Mouse (Mus musculus): ENCODE results near the gene Gnb1.
A peak's percentile ranks its signal among the peaks of the same experiment; 100 is the strongest.

Gene Gnb1

GRCm38 (mm10) chr4:155485521-155485920, 5.6 kb upstream of the Gnb1 start:
- no peak for DNase-seq (ENCODE audit: low spot score in 2 of 2)

GRCm38 (mm10) chr4:155487746-155488145, 3.4 kb upstream of the Gnb1 start:
- no peak for DNase-seq (ENCODE audit: low spot score in 2 of 2)

GRCm38 (mm10) chr4:155488232-155489025, 2.7 kb upstream of the Gnb1 start:
- peak in 1 of 2 experiments; percentile 37 for DNase-seq (ENCODE audit: low spot score in 2 of 2)

- no peak for DNase-seq (ENCODE audit: low spot score in 2 of 2)
These were observed 1.8 kb upstream of the Gnb1 start for GRCm38 (mm10) chr4:155489101-155489970.

- DNase-seq (ENCODE audit: low spot score in 2 of 2), result no peak
These were observed 705 bp upstream of the Gnb1 start for GRCm38 (mm10) chr4:155490456-155490855.

- DNase-seq (ENCODE audit: low spot score in 2 of 2), result no peak
These were observed 469 bp downstream of the Gnb1 start for GRCm38 (mm10) chr4:155491529-155492130.

- DNase-seq (ENCODE audit: low spot score in 2 of 2), result peak in 1 of 2 experiments; percentile 54
These were observed 1.0 kb downstream of the Gnb1 start for GRCm38 (mm10) chr4:155492131-155492633.

- no peak for DNase-seq (ENCODE audit: low spot score in 2 of 2)
These were observed 3.7 kb downstream of the Gnb1 start for GRCm38 (mm10) chr4:155494891-155495290.

GRCm38 (mm10) chr4:155497963-155498362, 6.8 kb downstream of the Gnb1 start:
- DNase-seq (ENCODE audit: low spot score in 2 of 2), result no peak

- no peak for DNase-seq (ENCODE audit: low spot score in 2 of 2)
These were observed 10.0 kb downstream of the Gnb1 start for GRCm38 (mm10) chr4:155501126-155501525.

GRCm38 (mm10) chr4:155505067-155505466, 13.9 kb downstream of the Gnb1 start:
- DNase-seq (ENCODE audit: low spot score in 2 of 2), result no peak

- DNase-seq (ENCODE audit: low spot score in 2 of 2), result no peak
These were observed 14.6 kb downstream of the Gnb1 start for GRCm38 (mm10) chr4:155505671-155506295.

GRCm38 (mm10) chr4:155508614-155509013, 17.5 kb downstream of the Gnb1 start:
- no peak for DNase-seq (ENCODE audit: low spot score in 2 of 2)

- DNase-seq (ENCODE audit: low spot score in 2 of 2), result no peak
These were observed 19.8 kb downstream of the Gnb1 start for GRCm38 (mm10) chr4:155510981-155511380.

- DNase-seq (ENCODE audit: low spot score in 2 of 2), result no peak
These were observed 23.6 kb downstream of the Gnb1 start for GRCm38 (mm10) chr4:155514810-155515209.

GRCm38 (mm10) chr4:155517948-155518517, 26.9 kb downstream of the Gnb1 start:
- DNase-seq (ENCODE audit: low spot score in 2 of 2), result no peak

GRCm38 (mm10) chr4:155522327-155522726, 31.2 kb downstream of the Gnb1 start:
- no peak for DNase-seq (ENCODE audit: low spot score in 2 of 2)

- no peak for DNase-seq (ENCODE audit: low spot score in 2 of 2)
These were observed 34.6 kb downstream of the Gnb1 start for GRCm38 (mm10) chr4:155525751-155526150.

- no peak for DNase-seq (ENCODE audit: low spot score in 2 of 2)
These were observed 38.1 kb downstream of the Gnb1 start for GRCm38 (mm10) chr4:155529294-155529693.

- DNase-seq (ENCODE audit: low spot score in 2 of 2), result no peak
These were observed 58.8 kb downstream of the Gnb1 start for GRCm38 (mm10) chr4:155549993-155550392.

- no peak for DNase-seq (ENCODE audit: low spot score in 2 of 2)
These were observed 59.3 kb downstream of the Gnb1 start for GRCm38 (mm10) chr4:155550446-155550845.
